Mouse (Mus musculus): ENCODE data around the gene Qsox1.

DNA sequence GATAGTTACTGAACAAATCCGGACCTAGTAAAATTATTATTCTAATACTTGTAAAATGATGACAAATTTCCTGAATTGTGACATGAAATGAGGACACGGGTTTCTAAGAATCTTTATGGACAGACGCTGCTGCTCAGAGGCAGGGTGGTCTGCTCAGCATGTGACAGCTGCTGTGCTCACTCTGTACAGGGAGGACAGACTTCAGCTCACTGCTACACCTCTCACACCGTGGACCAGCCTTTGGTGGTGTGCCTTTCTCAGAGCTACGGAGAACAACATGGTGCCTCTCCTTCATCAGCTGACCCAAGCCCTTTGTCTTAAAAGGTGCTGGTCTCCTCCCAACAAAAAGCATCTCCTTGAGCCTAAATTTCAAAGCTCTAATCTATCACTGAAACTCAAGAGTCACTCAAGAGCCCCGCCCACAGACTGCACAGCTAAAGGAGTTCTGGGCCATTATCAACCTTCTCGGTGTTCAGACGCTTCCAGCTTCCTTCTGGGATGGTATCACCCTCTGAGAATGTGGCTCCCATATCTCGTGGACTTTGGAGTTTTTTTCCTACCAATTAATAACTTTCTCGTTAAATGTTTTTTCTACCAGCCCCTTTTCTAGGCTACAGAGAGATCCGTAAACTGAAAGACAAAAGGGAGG lies 15.8 kb downstream of the Qsox1 start:
- TF ChIP-seq CTCF (IDR thresholded peaks at IDR 0.05; ENCODE audit: control insufficient read depth, insufficient read depth, insufficient replicate concordance, low read depth, low read length) (no peak), POLR2A (IDR thresholded peaks at IDR 0.05; ENCODE audit: control insufficient read depth, low read depth, low read length) (no peak)

All from testis, adult 2 months (tissue).